Mouse (Mus musculus): ENCODE measurements around the gene 3110001I22Rik.

- TF ChIP-seq CTCF (IDR thresholded peaks at IDR 0.05; ENCODE audit: borderline replicate concordance, insufficient read depth, low read length) (no peak), POLR2A (IDR thresholded peaks at IDR 0.05; ENCODE audit: low read depth, low read length) (no peak)
Observed at GRCm38 (mm10) chr16:13658886-13659285, 12.8 kb upstream of the 3110001I22Rik start.
